Mouse (Mus musculus) thymus, adult 2 months (tissue): ENCODE data around the gene Arl15.

Experiments used
- CTCF ChIP-seq: fragments of 200-500 bp; IDR thresholded peaks from 2 replicates; pipeline ENCODE4 v1.5.1; 2012; ENCODE audit warnings: mild to moderate bottlenecking, control low read depth, low read length, moderate library complexity, borderline replicate concordance; ENCODE audit not compliant: control insufficient read depth, poor library complexity, insufficient read depth; ENCODE audit errors: extremely low read depth
- POLR2A ChIP-seq: fragments of 200-500 bp; IDR thresholded peaks from 2 replicates; pipeline ENCODE4 v1.6.1; 2012; ENCODE audit warnings: mild to moderate bottlenecking, low read length, control low read depth, moderate library complexity; ENCODE audit not compliant: control insufficient read depth, poor library complexity, insufficient read depth; ENCODE audit errors: extremely low read depth

DNA sequence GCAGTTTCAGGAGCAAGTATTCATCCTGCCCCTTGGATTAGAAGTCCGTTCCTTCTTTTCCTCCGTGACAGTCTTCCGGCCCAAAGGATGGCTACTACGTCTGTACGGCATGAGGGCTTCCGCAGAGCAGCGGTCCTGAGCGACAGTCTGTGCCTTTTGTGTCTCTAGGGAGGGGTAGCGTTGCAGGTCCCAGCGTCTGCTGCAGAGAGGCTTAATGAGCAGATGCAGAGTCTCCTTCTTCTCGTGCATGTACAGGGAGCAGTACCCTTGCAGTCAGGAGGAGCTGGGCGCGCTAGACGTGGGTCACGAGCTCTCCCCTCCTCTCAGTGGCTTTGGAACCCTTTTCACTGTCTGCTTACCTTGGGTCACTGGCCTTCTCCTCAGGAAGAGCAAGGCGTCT lies 94.4 kb downstream of the Arl15 start:
- TF ChIP-seq POLR2A (no peak), CTCF (no peak)
